Mouse (Mus musculus) hindbrain, postnatal 0 days (tissue): ENCODE measurements around the gene Foxp1. TPM values are rescaled to one million over a fixed set of nuclear protein-coding genes. Genes with fewer than 3 reads are reported as not detected.

Source experiments
- ATAC-seq: fragments of 200-750 bp; cut with Nextera tagmentation; 2 replicates; pipeline ENCODE4 v1.8.0; 2017; ENCODE audit warnings: mild to moderate bottlenecking, moderate TSS enrichment, moderate library complexity
- DNase-seq: peaks from one replicate; pipeline ENCODE4 v3.0.0-alpha.2; 2015; ENCODE audit warnings: low spot score
- H3K27ac ChIP-seq: fragments of 300-500 bp; sonication (generic); 2 replicates; pipeline ENCODE4 v1.5.1; 2014; ENCODE audit warnings: mild to moderate bottlenecking
- H3K27me3 ChIP-seq: fragments of 300-500 bp; sonication (generic); 2 replicates; pipeline ENCODE4 v1.6.1; 2014; ENCODE audit warnings: low read length, mixed read lengths; ENCODE audit not compliant: insufficient read depth
- H3K36me3 ChIP-seq: fragments of 300-500 bp; sonication (generic); 2 replicates; pipeline ENCODE4 v1.6.1; 2014; ENCODE audit warnings: low read length, mixed read lengths; ENCODE audit not compliant: insufficient read depth
- H3K4me1 ChIP-seq: fragments of 300-500 bp; sonication (generic); 2 replicates; pipeline ENCODE4 v1.6.1; 2014; ENCODE audit warnings: antibody characterized with exemption, low read length, mixed read lengths; ENCODE audit not compliant: insufficient read depth
- H3K4me2 ChIP-seq: fragments of 300-500 bp; sonication (generic); 2 replicates; pipeline ENCODE4 v1.6.1; 2014; ENCODE audit warnings: low read depth, mild to moderate bottlenecking, low read length, moderate library complexity, mixed read lengths
- H3K4me3 ChIP-seq: fragments of 300-500 bp; sonication (generic); 2 replicates; pipeline ENCODE4 v1.5.1; 2014; ENCODE audit warnings: low read length
- H3K9ac ChIP-seq: fragments of 300-500 bp; sonication (generic); replicated peaks from 2 replicates; pipeline ENCODE4 v1.6.1; 2014; ENCODE audit warnings: mild to moderate bottlenecking, low read length, moderate library complexity, mixed read lengths
- H3K9me3 ChIP-seq: fragments of 300-500 bp; sonication (generic); 2 replicates; pipeline ENCODE4 v1.6.1; 2016; ENCODE audit warnings: low read length, mixed read lengths
- CTCF ChIP-seq: IDR thresholded peaks from 2 replicates; pipeline ENCODE4 v1.5.1; 2016; ENCODE audit warnings: antibody characterized with exemption, control low read depth, low read depth
- WGBS: fragments of 180-500 bp; shearing (Covaris S2); extraction: QIAGEN DNeasy Blood & Tissue Kit; methylation state at CpG from one replicate; pipeline ENCODE4 v1.1.7; 2014; 5-methylcytosine and 5-hydroxymethylcytosine counted together
- polyA plus RNA-seq: library from polyadenylated mRNA; unstranded; fragments of >200 nt; fragmentation: Nextera tagmentation; extraction: Ambion mirVana; gene quantifications from 2 replicates; pipeline ENCODE4 v1.2.1, GENCODE M21; 2015
- total RNA-seq: library from RNA; depleted of rRNA; stranded (reverse); fragments of >200 nt; gene quantifications from 2 replicates; pipeline ENCODE4 v1.2.3, GENCODE M21; 2014

The Foxp1 gene
- total and polyA plus RNA-seq, 2 experiments from 2014 or later, result 53.6 to 54.8 TPM

DNA sequence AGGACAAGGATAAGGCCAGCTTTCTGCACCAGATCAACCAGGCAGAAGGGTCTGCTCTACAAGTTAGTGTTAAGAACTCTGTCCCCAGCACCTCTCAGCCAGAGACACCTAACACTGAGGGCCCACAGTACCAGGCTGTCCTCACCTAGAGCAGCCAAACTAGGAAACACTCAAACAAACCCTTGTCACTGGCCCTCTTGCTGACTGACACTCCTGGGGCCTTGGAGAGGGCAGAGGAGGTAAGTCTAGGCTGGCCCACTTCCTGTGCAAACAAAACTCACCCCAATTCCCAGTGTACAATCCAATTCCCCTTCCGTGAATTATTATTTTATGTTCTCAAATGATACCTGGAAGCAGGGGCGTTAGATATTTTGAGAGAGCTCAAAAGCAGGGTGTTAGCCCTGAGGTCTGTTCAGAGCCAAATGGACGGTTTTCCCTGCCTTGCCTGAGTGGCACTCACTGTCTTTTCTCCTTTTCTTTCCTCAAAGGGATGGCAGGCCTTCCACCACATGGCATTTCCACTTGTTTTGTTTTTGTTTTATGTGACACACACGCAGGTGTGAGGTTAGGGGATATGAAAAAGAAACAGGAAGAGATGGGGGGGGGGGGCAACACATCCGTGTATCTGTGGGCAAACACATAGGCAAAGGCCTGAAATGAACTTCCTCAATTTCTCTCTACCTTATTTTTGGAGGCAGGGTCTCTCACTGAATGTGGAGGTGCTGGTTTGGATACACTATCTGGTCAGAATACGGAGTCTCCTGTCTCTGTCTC is 219.7 kb downstream of the Foxp1 start:
- Histone ChIP-seq H3K4me2 (no peak overlapping the region), H3K27ac (no peak overlapping the region), H3K9ac (no peak overlapping the region), H3K4me3 (no peak overlapping the region), H3K36me3 (no peaks in the 10 kb centered on the region), H3K27me3 (no peaks in the 10 kb centered on the region), H3K9me3 (no peaks in the 10 kb centered on the region), H3K4me1 (no peaks in the 10 kb centered on the region)
- no peak for TF ChIP-seq CTCF
- ATAC-seq, result no peak
- 81% methylated on average over 6 of the region's 6 CpGs for WGBS
- no peak for DNase-seq

DNA sequence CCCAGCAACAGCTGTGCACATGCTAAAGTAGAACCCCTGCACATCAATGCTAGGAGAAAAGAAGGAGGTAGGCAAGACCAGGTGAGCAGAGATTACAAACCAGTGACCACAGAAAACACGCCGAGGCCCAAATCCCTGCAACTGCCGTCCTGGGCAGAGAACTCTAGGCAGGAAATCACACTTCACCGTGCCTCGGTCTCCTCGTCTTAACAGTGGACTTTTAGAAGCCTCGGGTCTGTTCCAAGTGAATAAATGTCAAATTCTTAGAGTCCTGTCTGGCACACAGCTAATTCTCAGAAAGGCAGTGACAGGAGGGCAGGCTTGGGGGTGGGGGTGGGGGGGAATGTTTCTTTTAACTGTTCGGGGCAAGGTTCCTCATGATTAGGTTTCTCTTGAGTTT is 220.6 kb downstream of the Foxp1 start:
- no peak for TF ChIP-seq CTCF
- Histone ChIP-seq H3K4me1 (no peaks in the 10 kb centered on the region), H3K9me3 (no peaks in the 10 kb centered on the region), H3K27ac (no peak overlapping the region), H3K36me3 (no peaks in the 10 kb centered on the region), H3K27me3 (no peaks in the 10 kb centered on the region), H3K4me3 (no peak overlapping the region), H3K9ac (no peak overlapping the region), H3K4me2 (no peak overlapping the region)
- no peak for DNase-seq
- WGBS, result 85% methylated on average over 8 of the region's 8 CpGs
- ATAC-seq, result no peak

DNA sequence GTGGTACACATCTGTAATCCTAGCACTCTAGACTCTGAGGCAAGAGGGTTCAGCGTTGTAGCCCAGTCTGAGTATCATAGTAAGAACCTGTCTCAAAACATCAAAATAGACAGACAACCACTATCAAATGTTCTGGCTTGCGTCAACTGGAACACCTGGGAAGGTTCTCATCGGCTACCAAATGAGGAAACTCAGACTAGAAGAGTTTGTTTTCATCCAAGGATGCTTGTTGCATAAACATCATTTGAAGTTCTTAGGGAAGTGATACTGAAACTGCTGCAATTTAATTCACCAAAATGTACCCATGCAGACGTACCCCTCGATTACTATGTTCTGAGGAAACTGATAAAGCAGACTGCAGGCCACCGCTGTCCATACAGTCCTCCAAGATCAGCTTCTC is 222.3 kb downstream of the Foxp1 start:
- H3K9me3 ChIP-seq, result no peaks in the 10 kb centered on the region
- no peak overlapping the region for H3K27ac ChIP-seq
- no peak for TF ChIP-seq CTCF
- H3K4me1 ChIP-seq, result no peaks in the 10 kb centered on the region
- H3K36me3 ChIP-seq, result no peaks in the 10 kb centered on the region
- WGBS, result 94% methylated on average over 6 of the region's 6 CpGs
- no peak overlapping the region for H3K4me3 ChIP-seq
- ATAC-seq (no peak), DNase-seq (no peak)
- no peak overlapping the region for H3K9ac ChIP-seq
- H3K27me3 ChIP-seq, result no peaks in the 10 kb centered on the region
- H3K4me2 ChIP-seq, result no peak overlapping the region

DNA sequence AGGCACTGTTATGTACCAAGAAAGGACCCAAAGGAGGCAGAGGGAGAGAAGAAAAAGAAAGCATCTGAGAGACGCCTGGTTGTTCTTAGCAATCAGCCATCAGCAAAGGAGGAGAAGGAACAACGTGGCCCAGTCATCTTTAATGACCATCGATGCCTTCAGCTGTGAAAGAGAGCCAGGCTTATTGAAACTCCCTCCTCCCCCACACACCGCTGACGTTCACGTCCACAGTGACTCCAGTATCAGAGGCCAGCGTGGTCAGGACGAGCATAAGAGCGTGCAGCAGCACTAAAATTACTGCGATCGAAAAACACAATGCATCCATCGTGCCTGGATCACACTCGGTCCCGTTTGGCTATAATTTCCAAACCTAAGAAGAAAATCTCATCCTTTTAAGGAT is 223.3 kb downstream of the Foxp1 start:
- H3K4me1 ChIP-seq, result no peaks in the 10 kb centered on the region
- no peak overlapping the region for H3K4me2 ChIP-seq
- TF ChIP-seq CTCF, result no peak
- no peak for DNase-seq
- 76% methylated on average over 14 of the region's 14 CpGs for WGBS
- H3K9me3 ChIP-seq, result no peaks in the 10 kb centered on the region
- H3K27me3 ChIP-seq, result no peaks in the 10 kb centered on the region
- H3K9ac ChIP-seq, result no peak overlapping the region
- no peak overlapping the region for H3K27ac ChIP-seq
- no peaks in the 10 kb centered on the region for H3K36me3 ChIP-seq
- no peak overlapping the region for H3K4me3 ChIP-seq
- no peak for ATAC-seq

DNA sequence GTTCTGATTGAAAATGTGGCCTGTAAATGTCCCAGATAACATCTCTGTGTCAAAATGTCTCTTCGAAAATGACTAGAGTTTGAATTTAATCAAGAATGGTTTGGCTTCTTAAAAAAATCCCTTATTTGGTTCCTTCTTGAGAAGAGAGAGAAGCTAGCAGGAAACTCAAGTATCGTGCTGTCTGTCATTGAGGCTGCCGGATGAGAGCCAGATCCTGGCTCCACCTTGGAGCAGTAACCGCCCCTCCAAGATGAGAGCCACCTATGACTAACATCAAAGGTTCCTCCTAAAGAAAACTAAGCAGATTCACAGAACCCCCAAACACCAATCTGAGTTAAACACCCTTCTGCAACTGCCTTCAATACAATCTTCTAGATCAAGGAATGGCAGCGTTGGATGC is 225.0 kb downstream of the Foxp1 start:
- Histone ChIP-seq H3K36me3 (no peaks in the 10 kb centered on the region), H3K4me3 (no peak overlapping the region), H3K27ac (no peak overlapping the region), H3K27me3 (no peaks in the 10 kb centered on the region), H3K4me1 (no peaks in the 10 kb centered on the region), H3K9ac (no peak overlapping the region), H3K4me2 (no peak overlapping the region), H3K9me3 (no peaks in the 10 kb centered on the region)
- no peak for TF ChIP-seq CTCF
- no peak for ATAC-seq
- 94% methylated on average over 5 of the region's 5 CpGs for WGBS
- no peak for DNase-seq

DNA sequence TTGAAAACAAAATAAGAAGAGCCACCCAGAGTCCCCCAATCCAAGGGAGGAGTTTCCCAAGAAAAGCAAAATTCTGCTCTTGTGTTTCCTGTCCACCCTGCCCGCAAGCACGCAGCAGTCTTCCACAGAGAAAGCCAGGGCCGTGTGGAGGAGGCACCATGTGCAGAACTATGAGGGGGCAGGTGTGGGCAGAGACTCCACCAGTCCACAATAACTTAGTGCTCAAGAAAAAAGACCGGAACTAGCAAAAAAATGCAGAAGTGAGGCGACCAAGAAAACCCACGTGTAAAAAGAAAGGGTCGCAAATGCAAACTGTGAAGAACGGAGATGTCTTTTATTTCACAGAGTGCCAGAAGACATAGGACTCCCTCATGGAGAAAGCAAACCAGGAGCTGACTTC is 227.0 kb downstream of the Foxp1 start:
- DNase-seq, result no peak
- no peak overlapping the region for H3K27ac ChIP-seq
- 74% methylated on average over 8 of the region's 8 CpGs for WGBS
- no peaks in the 10 kb centered on the region for H3K27me3 ChIP-seq
- H3K9me3 ChIP-seq, result no peaks in the 10 kb centered on the region
- no peak overlapping the region for H3K9ac ChIP-seq
- no peak for ATAC-seq
- H3K4me3 ChIP-seq, result no peak overlapping the region
- no peak for TF ChIP-seq CTCF
- H3K36me3 ChIP-seq, result no peaks in the 10 kb centered on the region
- H3K4me2 ChIP-seq, result no peak overlapping the region
- no peaks in the 10 kb centered on the region for H3K4me1 ChIP-seq

DNA sequence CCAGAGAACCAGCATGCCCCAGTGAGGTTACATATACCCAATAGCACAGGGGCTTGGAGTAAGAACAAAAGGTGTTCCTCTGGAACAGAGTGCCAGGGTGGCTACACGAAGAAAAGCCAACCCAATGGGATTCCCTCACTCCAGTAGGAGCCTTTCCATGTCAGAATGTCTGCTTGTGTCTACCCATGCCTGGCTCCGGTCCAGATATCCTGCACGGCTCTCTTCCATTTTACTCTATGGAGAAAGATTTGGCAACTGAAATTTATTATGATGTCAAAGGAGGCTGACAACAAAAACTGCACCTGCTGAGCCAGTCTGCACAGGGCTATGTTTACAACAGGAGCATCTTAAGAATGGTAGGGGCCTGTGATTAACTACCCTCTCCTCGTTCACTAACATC is 233.3 kb downstream of the Foxp1 start:
- Histone ChIP-seq H3K27me3 (no peaks in the 10 kb centered on the region), H3K4me1 (0 out of 2 replicates have a peak, but pooled peaks cover 7% of the 10 kb centered on the region), H3K27ac (no peak overlapping the region), H3K9ac (no peak overlapping the region), H3K36me3 (no peaks in the 10 kb centered on the region), H3K4me2 (no peak overlapping the region), H3K4me3 (no peak overlapping the region), H3K9me3 (no peaks in the 10 kb centered on the region)
- no peak for ATAC-seq
- WGBS, result 44% methylated on average over 4 of the region's 4 CpGs
- DNase-seq, result peak; percentile 36
- TF ChIP-seq CTCF, result no peak
